Mouse (Mus musculus) ES-E14 (cell line): ENCODE results near the gene Rgs19. TPM values are rescaled to one million over a fixed set of nuclear protein-coding genes. Genes with fewer than 3 reads are reported as not detected.

ENCODE experiments used
- DNase-seq: peaks from one replicate; pipeline ENCODE4 v3.0.0-alpha.2; 2013; ENCODE audit warnings: low read depth, low spot score
- H3K27ac ChIP-seq: 2 replicates; pipeline ENCODE4 v1.5.1; 2012; ENCODE audit warnings: low read depth, mild to moderate bottlenecking, low read length, moderate library complexity, mixed read lengths; ENCODE audit not compliant: poor library complexity, insufficient read depth, severe bottlenecking
- H3K36me3 ChIP-seq: 2 replicates; pipeline ENCODE4 v1.6.1; 2012; ENCODE audit warnings: mild to moderate bottlenecking, low read length, moderate library complexity, mixed read lengths; ENCODE audit not compliant: control insufficient read depth, poor library complexity, insufficient read depth, severe bottlenecking
- H3K4me1 ChIP-seq, 2 experiments: fragments of 150-350 bp in 1 of 2; sonication (generic) in 1 of 2; 2 replicates each; pipeline ENCODE4 v1.6.1; 2012; ENCODE audit warnings: low read length in 2 of 2, mild to moderate bottlenecking in 1 of 2, mixed read lengths in 1 of 2; ENCODE audit not compliant: control insufficient read depth in 2 of 2, insufficient read depth in 2 of 2, poor library complexity in 1 of 2
- H3K4me3 ChIP-seq, 2 experiments: fragments of 150-350 bp in 1 of 2; sonication (generic) in 1 of 2; 2 replicates each; pipeline ENCODE4 v1.5.1; 2012; ENCODE audit warnings: low read length in 2 of 2, low read depth in 1 of 2, mild to moderate bottlenecking in 1 of 2, mixed read lengths in 1 of 2; ENCODE audit not compliant: insufficient read depth in 1 of 2, poor library complexity in 1 of 2, severe bottlenecking in 1 of 2
- H3K9ac ChIP-seq: 2 replicates; pipeline ENCODE4 v1.6.1; 2012; ENCODE audit warnings: low read depth, mild to moderate bottlenecking, low read length, mixed read lengths; ENCODE audit not compliant: poor library complexity, insufficient read depth, severe bottlenecking
- H3K9me3 ChIP-seq: fragments of 150-350 bp; sonication (generic); 2 replicates; pipeline ENCODE4 v1.6.1; 2012; ENCODE audit warnings: low read depth, mild to moderate bottlenecking, low read length; ENCODE audit not compliant: control insufficient read depth, insufficient read depth
- CHD2 ChIP-seq: IDR thresholded peaks from 2 replicates; pipeline ENCODE4 v1.6.1; 2014; ENCODE audit warnings: mild to moderate bottlenecking, low read depth, low read length, inconsistent platforms
- HCFC1 ChIP-seq: IDR thresholded peaks from 2 replicates; pipeline ENCODE4 v1.6.1; 2012; ENCODE audit warnings: low read length, inconsistent platforms, borderline replicate concordance; ENCODE audit not compliant: insufficient read depth
- MAFK ChIP-seq: IDR thresholded peaks from 2 replicates; pipeline ENCODE4 v1.6.1; 2014; ENCODE audit warnings: mild to moderate bottlenecking, low read depth, low read length, inconsistent platforms; ENCODE audit not compliant: insufficient read depth
- ZC3H11A ChIP-seq: IDR thresholded peaks from 2 replicates; pipeline ENCODE4 v1.6.1; 2012; ENCODE audit warnings: low read depth, mild to moderate bottlenecking, inconsistent platforms, low read length, borderline replicate concordance
- ZNF384 ChIP-seq: IDR thresholded peaks from 2 replicates; pipeline ENCODE4 v1.6.1; 2012; ENCODE audit warnings: low read depth, low read length, inconsistent platforms
- in situ Hi-C, 2 experiments: fragments of 600-800 bp; cut with MboI; formaldehyde crosslinking; loops; one replicate each; pipeline ENCODE4 v1.15.1; 2025; ENCODE audit warnings: low sequenced_read_pairs in 2 of 2, inconsistent platforms in 1 of 2; ENCODE audit not compliant: unreplicated experiment in 2 of 2
- total RNA-seq: library from RNA; depleted of rRNA; stranded (reverse); fragments of 300-350 nt; gene quantifications from 2 replicates; pipeline ENCODE4 v1.2.3, GENCODE M21; 2012

Gene Rgs19
- total RNA-seq, 1 experiment: 27.3 TPM

GRCm38 (mm10) chr2:181695776-181696175 is 2.0 kb upstream of the Rgs19 start:
- H3K4me1 ChIP-seq: peaks cover 0 to 7% of the 10 kb centered on the region in 2 experiments; a peak in 1 of 4 replicates
- DNase-seq: no peak
- TF ChIP-seq ZC3H11A (no peak), CHD2 (no peak), HCFC1 (no peak), ZNF384 (no peak), MAFK (no peak)
- H3K27ac ChIP-seq: no peak overlapping the region
- no peaks in the 10 kb centered on the region for H3K36me3 ChIP-seq
- H3K9me3 ChIP-seq: no peaks in the 10 kb centered on the region
- in situ Hi-C loops: no loop called here
- no peak overlapping the region for H3K4me3 ChIP-seq
- no peak overlapping the region for H3K9ac ChIP-seq

- Histone ChIP-seq H3K4me1 (peaks cover 0 to 7% of the 10 kb centered on the region in 2 experiments; a peak in 1 of 4 replicates), H3K9ac (no peak overlapping the region), H3K36me3 (peaks cover 3% of the 10 kb centered on the region; the same call in 1 of the 2 replicates), H3K27ac (no peak overlapping the region), H3K9me3 (no peaks in the 10 kb centered on the region), H3K4me3 (peak overlapping the region in 1 of 2 experiments; percentile 83; a peak in 1 of 4 replicates)
- DNase-seq: no peak
- TF ChIP-seq CHD2: no peak
- TF ChIP-seq MAFK: no peak
- TF ChIP-seq HCFC1: no peak
- in situ Hi-C loops: no loop called here
These were observed 804 bp upstream of the Rgs19 start for GRCm38 (mm10) chr2:181694581-181694980.

- in situ Hi-C loops: no loop called here
- H3K9ac ChIP-seq: no peak overlapping the region
These were observed 1.5 kb downstream of the Rgs19 start for GRCm38 (mm10) chr2:181692304-181692703.

GRCm38 (mm10) chr2:181691571-181691970 is 2.2 kb downstream of the Rgs19 start:
- in situ Hi-C loops: no loop called here
- H3K27ac ChIP-seq: no peak overlapping the region
- no peak overlapping the region for H3K9ac ChIP-seq
- H3K4me1 ChIP-seq: peaks cover 0 to 7% of the 10 kb centered on the region in 2 experiments; a peak in 1 of 4 replicates
- H3K9me3 ChIP-seq: no peaks in the 10 kb centered on the region
- no peak overlapping the region for H3K4me3 ChIP-seq
- TF ChIP-seq MAFK (no peak), CHD2 (no peak), ZNF384 (no peak), ZC3H11A (no peak), HCFC1 (no peak)
- no peak for DNase-seq
- peaks cover 13% of the 10 kb centered on the region; the same call in 1 of the 2 replicates for H3K36me3 ChIP-seq

More at GRCm38 (mm10) chr2:181692304-181692703, 1.5 kb downstream of the Rgs19 start:
- peaks cover 0 to 7% of the 10 kb centered on the region in 2 experiments; a peak in 1 of 4 replicates for H3K4me1 ChIP-seq
- peaks cover 12% of the 10 kb centered on the region; the same call in 1 of the 2 replicates for H3K36me3 ChIP-seq
- H3K9me3 ChIP-seq: no peaks in the 10 kb centered on the region
- TF ChIP-seq ZC3H11A: no peak
- TF ChIP-seq CHD2: no peak
- no peak for TF ChIP-seq MAFK
- TF ChIP-seq HCFC1: no peak
- no peak for TF ChIP-seq ZNF384
- no peak for DNase-seq
- H3K4me3 ChIP-seq: no peak overlapping the region
- no peak overlapping the region for H3K27ac ChIP-seq

- DNase-seq: no peak
- H3K4me1 ChIP-seq: peaks cover 0 to 7% of the 10 kb centered on the region in 2 experiments; a peak in 1 of 4 replicates
- no peaks in the 10 kb centered on the region for H3K9me3 ChIP-seq
- no peak overlapping the region for H3K4me3 ChIP-seq
- peaks cover 14% of the 10 kb centered on the region; the same call in 1 of the 2 replicates for H3K36me3 ChIP-seq
- in situ Hi-C loops: no loop called here
- no peak for TF ChIP-seq HCFC1
- no peak overlapping the region for H3K9ac ChIP-seq
- H3K27ac ChIP-seq: no peak overlapping the region
These were observed 2.7 kb downstream of the Rgs19 start for GRCm38 (mm10) chr2:181691083-181691482.
